Mouse (Mus musculus) thymus, postnatal 14 days (tissue): ENCODE results near the gene 4930519P11Rik.

Experiments used
- DNase-seq: peaks from one replicate; pipeline ENCODE4 v3.0.0; 2021

The 4930519P11Rik gene

DNA sequence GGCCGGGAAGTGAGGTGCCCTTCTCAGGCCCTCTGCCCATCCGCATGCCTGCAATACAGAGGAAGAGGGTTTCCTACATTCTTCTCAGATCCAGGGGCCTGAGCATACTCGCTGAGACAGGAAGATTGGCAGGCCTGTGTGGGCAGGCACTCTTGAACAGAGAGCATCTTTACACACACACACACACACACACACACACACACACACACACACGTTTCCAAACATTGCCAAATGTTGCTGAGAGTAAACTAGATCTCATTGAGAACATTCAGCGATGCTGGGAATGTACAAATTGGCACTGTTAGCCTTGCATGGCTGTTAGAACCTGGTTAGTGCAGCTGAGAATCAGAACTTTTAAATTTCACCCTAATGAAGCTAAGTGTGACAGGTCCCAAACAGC is 17.3 kb upstream of the 4930519P11Rik start:
- no peak for DNase-seq

GRCm38 (mm10) chr2:154624137-154624536 is 10.9 kb upstream of the 4930519P11Rik start:
- no peak for DNase-seq

- DNase-seq: no peak
Measured at GRCm38 (mm10) chr2:154621684-154622083, 8.4 kb upstream of the 4930519P11Rik start.

- peak; percentile 78 for DNase-seq
Measured at GRCm38 (mm10) chr2:154617061-154617460, 3.8 kb upstream of the 4930519P11Rik start.

- peak; percentile 40 for DNase-seq
Measured at GRCm38 (mm10) chr2:154615674-154616073, 2.4 kb upstream of the 4930519P11Rik start.

DNA sequence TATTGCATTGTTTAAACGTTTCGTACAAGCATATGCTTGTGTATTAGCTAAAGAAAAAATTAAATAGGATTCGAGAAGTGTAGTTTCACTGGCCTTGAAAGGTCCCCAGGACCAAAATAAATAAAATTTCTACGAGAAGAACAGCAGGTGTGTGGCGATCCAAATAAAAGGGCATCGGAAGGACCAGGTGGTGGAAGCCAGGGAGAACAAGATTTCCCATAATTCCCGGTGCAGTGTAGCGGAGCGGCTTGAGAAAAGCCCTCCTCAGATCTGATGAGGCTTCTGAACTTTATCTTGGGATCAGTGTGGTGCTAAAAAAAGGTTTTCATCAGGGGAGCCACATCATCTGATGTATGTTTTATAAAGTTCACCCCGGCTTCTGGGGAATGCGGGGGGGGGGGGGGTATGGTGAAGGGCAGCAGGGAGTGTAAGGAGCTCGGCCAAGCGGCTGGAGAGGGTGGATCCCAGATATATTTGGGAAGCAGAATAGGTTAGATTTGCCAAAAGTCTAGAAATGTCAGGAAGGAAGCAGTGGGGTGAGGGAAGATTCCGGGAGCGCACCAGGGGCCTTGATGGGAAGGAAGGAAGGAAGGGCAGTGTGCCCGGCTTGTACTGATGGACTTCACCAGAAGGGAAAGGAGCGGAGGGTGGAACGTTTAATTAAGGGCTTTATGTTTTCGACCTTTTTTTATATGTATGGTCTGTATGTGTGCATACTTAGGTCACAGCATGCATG is 1.8 kb upstream of the 4930519P11Rik start:
- DNase-seq: no peak

GRCm38 (mm10) chr2:154609050-154609767 is 4.0 kb downstream of the 4930519P11Rik start:
- no peak for DNase-seq

GRCm38 (mm10) chr2:154606965-154607364 is 6.3 kb downstream of the 4930519P11Rik start:
- no peak for DNase-seq

DNA sequence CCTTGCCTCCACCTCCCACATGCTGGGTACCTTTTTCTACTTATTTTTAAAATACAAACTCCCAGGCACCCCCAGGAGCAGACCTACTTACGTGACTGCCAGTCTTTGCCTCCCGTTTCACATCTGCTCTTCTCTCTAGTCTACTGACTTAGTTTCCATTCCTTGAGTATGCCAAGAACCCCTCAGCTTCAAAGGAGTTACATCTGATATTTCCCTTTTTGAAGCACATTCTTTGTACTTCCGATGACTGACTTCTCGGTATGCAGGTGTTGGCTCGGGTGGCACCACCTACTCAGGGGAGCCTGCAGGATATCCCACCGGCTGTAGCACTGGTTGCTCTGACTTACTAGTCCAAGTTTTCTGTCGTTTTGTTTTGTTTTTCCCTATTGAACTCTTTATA is 9.1 kb downstream of the 4930519P11Rik start:
- peak; percentile 71 for DNase-seq

- DNase-seq: peak; percentile 97
Measured at GRCm38 (mm10) chr2:154603638-154604153, 9.5 kb downstream of the 4930519P11Rik start, which contains the start of gene Pxmp4. Gene Pxmp4, minus strand, starts transcription at chr2:154603708.

DNA sequence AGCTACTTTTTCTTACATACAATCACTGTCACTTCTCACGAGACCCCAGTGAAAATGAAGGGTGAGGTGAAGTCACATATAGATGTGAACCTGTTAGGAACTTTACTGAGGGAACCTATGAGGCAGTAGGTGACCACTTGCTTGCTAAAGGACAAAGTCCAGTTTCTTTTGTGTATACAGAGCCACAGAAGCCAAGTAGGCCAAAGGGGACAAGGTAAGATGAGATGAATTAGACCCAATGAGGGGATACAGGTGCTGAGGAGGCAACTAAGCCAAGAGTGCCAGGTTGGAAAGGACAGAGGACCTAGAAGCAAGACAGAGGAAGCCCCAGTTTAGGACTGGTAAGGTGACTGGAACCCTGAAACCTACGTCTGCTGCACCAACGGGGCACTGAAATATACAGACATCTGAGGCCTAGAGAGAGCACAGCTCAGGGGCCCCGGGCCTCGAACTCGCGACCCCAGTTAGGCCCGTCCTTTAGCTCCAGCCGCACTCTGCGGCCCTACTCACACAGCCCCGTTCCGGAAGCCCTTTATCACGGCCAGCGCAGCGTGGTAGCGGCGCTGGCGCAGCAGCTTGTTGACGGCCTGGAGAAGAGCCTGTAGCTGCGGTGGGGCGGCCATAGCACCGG is 10.1 kb downstream of the 4930519P11Rik start:
- no peak for DNase-seq

- no peak for DNase-seq
Measured at GRCm38 (mm10) chr2:154601324-154601723, 11.9 kb downstream of the 4930519P11Rik start.

DNA sequence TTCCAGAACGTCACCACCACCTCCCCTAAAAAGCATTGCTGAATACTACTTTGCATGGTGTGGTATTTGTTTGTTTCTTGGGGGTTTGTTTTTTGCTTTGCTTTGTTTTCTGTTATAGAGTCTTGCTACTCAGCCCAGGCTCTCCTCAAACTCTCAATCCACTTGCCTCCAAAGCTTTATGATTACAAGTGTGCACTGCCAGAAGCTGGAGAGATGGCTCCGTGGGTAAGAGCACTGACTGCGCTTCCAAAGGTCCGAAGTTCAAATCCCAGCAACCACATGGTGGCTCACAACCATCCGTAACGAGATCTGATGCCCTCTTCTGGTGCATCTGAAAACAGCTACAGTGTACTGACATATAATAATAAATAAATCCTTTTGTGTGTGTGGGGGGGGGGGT is 12.7 kb downstream of the 4930519P11Rik start:
- DNase-seq: no peak

DNA sequence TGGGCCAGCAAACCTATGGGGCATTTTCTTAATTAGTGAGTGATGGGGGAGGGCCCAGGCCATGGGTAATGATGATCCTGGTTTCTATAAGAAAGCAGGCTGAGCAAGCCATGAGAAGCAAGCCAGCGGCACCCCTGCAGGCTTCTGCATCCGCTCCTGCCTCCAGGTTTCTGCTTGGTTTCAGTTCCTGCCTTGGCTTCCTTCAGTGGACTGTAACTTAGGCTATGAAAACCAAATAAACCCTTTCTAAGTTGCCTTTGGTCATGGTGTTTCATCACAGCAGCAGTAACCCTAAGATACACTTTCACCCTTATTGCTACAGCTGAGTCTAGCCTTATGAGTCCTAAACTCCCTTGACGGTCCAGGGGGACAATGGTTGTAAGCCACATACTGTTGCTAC is 15.8 kb downstream of the 4930519P11Rik start:
- no peak for DNase-seq

- DNase-seq: no peak
Measured at GRCm38 (mm10) chr2:154595775-154596174, 17.5 kb downstream of the 4930519P11Rik start.

DNA sequence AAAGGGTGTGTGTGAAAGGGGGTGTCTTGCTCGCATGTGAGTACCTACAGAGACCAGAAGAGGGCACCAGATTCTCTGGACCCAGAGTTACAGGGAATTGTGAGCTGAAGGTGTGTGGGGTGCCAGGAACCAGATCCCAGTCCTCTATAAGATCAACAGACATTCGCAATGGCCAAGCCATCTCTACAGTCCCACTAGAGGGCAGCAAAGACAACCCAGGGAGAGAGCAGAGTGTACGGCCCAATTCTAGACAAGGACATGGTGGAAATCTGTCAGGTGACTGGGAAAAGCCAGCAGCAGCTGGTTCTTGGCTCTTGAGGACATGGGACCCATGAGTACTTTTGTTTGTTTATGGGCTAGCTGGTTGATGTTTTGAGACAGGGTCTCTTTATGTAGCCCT is 20.2 kb downstream of the 4930519P11Rik start:
- DNase-seq: peak; percentile 74

DNA sequence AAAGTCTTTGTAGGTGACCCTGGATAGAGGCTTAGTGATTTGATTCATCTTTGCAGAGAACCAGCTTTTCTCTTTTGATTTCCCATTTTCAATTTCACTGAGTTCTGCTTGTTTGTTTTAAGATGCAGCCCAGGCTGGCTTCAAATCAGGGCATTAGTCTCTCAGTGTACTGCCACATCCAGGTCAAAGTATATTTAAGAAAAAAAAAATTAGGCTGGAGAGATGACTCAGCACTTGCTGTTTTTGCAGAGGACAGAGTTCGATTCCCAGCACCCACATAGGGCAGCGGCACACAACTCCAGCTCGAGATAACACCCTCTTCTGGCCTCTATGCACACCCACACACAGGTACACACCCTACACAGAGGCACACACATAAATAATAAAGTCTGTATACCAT is 22.0 kb downstream of the 4930519P11Rik start:
- DNase-seq: no peak

DNA sequence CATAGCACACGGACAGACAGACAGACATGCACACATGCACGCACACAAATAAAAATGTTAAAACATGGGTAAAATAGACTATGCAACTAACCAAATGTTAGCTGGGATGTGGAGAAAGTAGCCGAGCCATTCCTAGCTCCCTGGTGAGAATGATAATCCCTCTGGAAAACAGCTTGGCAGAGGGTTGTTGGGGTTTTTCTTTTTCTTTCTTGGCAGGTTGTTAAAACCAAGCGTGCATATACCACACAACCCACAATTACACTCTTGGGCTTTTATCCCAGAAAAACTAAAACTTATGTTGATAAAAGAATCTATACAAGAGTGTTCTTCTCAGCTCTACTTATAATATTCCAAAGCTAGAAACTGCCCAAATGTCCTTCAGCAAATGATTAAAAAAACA is 24.2 kb downstream of the 4930519P11Rik start:
- no peak for DNase-seq

GRCm38 (mm10) chr2:154586405-154586804 is 26.8 kb downstream of the 4930519P11Rik start:
- DNase-seq: peak; percentile 75

- DNase-seq: no peak
Measured at GRCm38 (mm10) chr2:154584931-154585601, 28.2 kb downstream of the 4930519P11Rik start.

DNA sequence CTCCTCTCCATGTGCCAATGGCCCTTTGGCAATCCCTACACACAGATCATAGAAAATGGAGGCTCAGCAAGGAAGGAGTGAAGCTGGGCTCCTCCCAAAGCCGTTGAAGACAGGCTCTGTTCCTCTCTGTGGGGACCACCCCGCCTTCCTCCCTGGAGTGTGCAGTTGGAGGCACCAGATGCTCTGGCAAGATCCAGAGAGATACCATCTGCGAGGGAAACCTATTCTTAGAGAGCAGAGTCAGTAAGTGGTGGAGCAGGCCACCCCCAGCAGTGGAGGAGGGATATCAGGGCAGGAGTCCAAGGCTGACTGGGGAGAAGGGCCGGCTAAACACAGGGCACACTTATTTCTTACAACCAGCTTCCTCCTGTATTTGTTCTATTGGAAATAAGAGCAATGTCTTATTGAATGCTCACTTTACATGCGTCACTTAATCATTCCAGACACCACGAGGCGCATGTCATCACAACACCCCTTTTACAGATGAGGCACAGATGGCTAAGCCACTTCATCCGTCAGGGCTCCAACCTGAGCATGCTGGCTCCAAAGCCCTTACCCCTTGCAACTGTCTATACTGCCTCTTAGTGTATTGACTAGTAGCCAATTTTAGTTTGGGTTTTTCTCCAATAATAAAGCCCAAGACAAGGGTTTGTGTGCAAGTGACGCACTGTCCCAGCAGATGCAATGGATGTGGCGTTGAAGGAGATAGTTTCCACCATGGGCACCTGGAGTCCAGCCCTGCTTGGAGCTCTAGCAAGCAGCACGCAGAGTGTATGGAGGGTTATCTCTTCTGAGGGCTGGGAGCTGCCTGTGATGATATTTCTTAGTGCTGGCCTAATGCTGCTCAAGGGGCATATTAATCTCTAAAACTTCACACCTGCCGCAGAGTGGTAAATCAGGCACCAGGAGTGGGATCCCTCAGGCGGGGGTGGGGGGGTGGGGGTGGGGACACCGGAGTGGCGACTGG is 29.0 kb downstream of the 4930519P11Rik start:
- DNase-seq: no peak

- DNase-seq: no peak
Measured at GRCm38 (mm10) chr2:154581421-154581820, 31.8 kb downstream of the 4930519P11Rik start.
